Mouse (Mus musculus): Measurements from ENCODE around the gene Cpne7. TPM values are rescaled to one million over a fixed set of nuclear protein-coding genes. Genes with fewer than 3 reads are reported as not detected.
"Not testable (repeated sequence)": the region's sequence is repeated elsewhere in the genome, so short reads cannot be mapped to it uniquely, and the experiment has no call there.

Cpne7 gene
- total RNA-seq (2021): 100 to 1,000 TPM; 273 to 300 TPM

GRCm38 (mm10) chr8:123117127-123117731 is at the start of gene Cpne7:
Gene Cpne7 (plus strand): TSS chr8:123117374.
- no peak for DNase-seq (ENCODE audit: extremely low spot score in 1 of 2, low spot score in 1 of 2)

GRCm38 (mm10) chr8:123071176-123071575 is 46.0 kb upstream of the Cpne7 start:
- DNase-seq (ENCODE audit: extremely low spot score in 1 of 2, low spot score in 1 of 2): no peak

- DNase-seq (ENCODE audit: extremely low spot score in 1 of 2, low spot score in 1 of 2): no peak
Measured at GRCm38 (mm10) chr8:123077213-123077612, 40.0 kb upstream of the Cpne7 start.

- no peak for DNase-seq (ENCODE audit: extremely low spot score in 1 of 2, low spot score in 1 of 2)
Measured at GRCm38 (mm10) chr8:123082993-123083392, 34.2 kb upstream of the Cpne7 start.

GRCm38 (mm10) chr8:123083610-123084009 is 33.6 kb upstream of the Cpne7 start:
- DNase-seq (ENCODE audit: extremely low spot score in 1 of 2, low spot score in 1 of 2): no peak

GRCm38 (mm10) chr8:123087289-123087688 is 29.9 kb upstream of the Cpne7 start:
- DNase-seq (ENCODE audit: extremely low spot score in 1 of 2, low spot score in 1 of 2): no peak

GRCm38 (mm10) chr8:123097216-123097615 is 20.0 kb upstream of the Cpne7 start:
- no peak for DNase-seq (ENCODE audit: extremely low spot score in 1 of 2, low spot score in 1 of 2)

GRCm38 (mm10) chr8:123097786-123098584 is 19.2 kb upstream of the Cpne7 start:
- no peak for DNase-seq (ENCODE audit: extremely low spot score in 1 of 2, low spot score in 1 of 2)

- DNase-seq (ENCODE audit: extremely low spot score in 1 of 2, low spot score in 1 of 2): no peak
Measured at GRCm38 (mm10) chr8:123100288-123100687, 16.9 kb upstream of the Cpne7 start.

GRCm38 (mm10) chr8:123101244-123101643 is 15.9 kb upstream of the Cpne7 start:
- DNase-seq (ENCODE audit: extremely low spot score in 1 of 2, low spot score in 1 of 2): no peak

GRCm38 (mm10) chr8:123101735-123102685 is 15.2 kb upstream of the Cpne7 start, which contains the start of gene Rpl13:
Gene Rpl13 (plus strand): TSS chr8:123102350.
- DNase-seq (ENCODE audit: extremely low spot score in 1 of 2, low spot score in 1 of 2): peak; percentile 91 to 94

- not testable (repeated sequence) for DNase-seq (ENCODE audit: extremely low spot score in 1 of 2, low spot score in 1 of 2)
Measured at GRCm38 (mm10) chr8:123102855-123103254, 14.3 kb upstream of the Cpne7 start.

GRCm38 (mm10) chr8:123103285-123103684 is 13.9 kb upstream of the Cpne7 start:
- DNase-seq (ENCODE audit: extremely low spot score in 1 of 2, low spot score in 1 of 2): no peak

- DNase-seq (ENCODE audit: extremely low spot score in 1 of 2, low spot score in 1 of 2): no peak
Measured at GRCm38 (mm10) chr8:123104046-123104767, 13.0 kb upstream of the Cpne7 start.

- DNase-seq (ENCODE audit: extremely low spot score in 1 of 2, low spot score in 1 of 2): no peak
Measured at GRCm38 (mm10) chr8:123105553-123106326, 11.4 kb upstream of the Cpne7 start.

GRCm38 (mm10) chr8:123106531-123106930 is 10.6 kb upstream of the Cpne7 start:
- no peak for DNase-seq (ENCODE audit: extremely low spot score in 1 of 2, low spot score in 1 of 2)

- no peak for DNase-seq (ENCODE audit: extremely low spot score in 1 of 2, low spot score in 1 of 2)
Measured at GRCm38 (mm10) chr8:123108010-123108409, 9.2 kb upstream of the Cpne7 start.

GRCm38 (mm10) chr8:123108953-123109352 is 8.2 kb upstream of the Cpne7 start:
- no peak for DNase-seq (ENCODE audit: extremely low spot score in 1 of 2, low spot score in 1 of 2)

- DNase-seq (ENCODE audit: extremely low spot score in 1 of 2, low spot score in 1 of 2): peak in 1 of 2 experiments; percentile 52
Measured at GRCm38 (mm10) chr8:123110649-123111048, 6.5 kb upstream of the Cpne7 start.

All from layer of hippocampus, postnatal 25 days (tissue).